ENCODE assay signal across 9 mouse cellular contexts in genomic region chr5:137739471-137739870, GRCm38 (mm10). TPM values are rescaled to one million over a fixed set of nuclear protein-coding genes. Genes with fewer than 3 reads are reported as not detected.
DNase-seq lines count a peak whose midpoint lies in the region; ATAC-seq and TF ChIP-seq lines count a peak whose summit lies in the region.
"Had no signal": no experiment of that assay in that cellular context is flagged by ENCODE, and none has a peak within 500 bp of the region (broad histone marks: within the 10 kb centered on the region; RNA-seq: fewer than 3 reads in every experiment).

No protein-coding gene starts in this region.

- no peak for DNase-seq in lung, embryonic 14.5 days
- DNase-seq in lung, postnatal 10 days = no peak
- no peak for DNase-seq in limb, embryonic 14.5 days (ENCODE audit: low spot score)
- DNase-seq in thymus, postnatal 14 days = peak; percentile 60
- DNase-seq in layer of hippocampus, postnatal 14 days (ENCODE audit: low spot score in 2 of 2) = no peak
- DNase-seq: heart, adult 18-20 months had no signal

- H3K27ac ChIP-seq in lung, embryonic 14.5 days (ENCODE audit: low read depth) = no peak overlapping the region
- H3K27ac ChIP-seq in forebrain, embryonic 16.5 days (ENCODE audit: low read length) = peak overlapping the region; percentile 90
- H3K27ac ChIP-seq in limb, embryonic 14.5 days (replicated peaks; ENCODE audit: low read depth, low read length) = no peak overlapping the region
- H3K27ac ChIP-seq: macrophage had no signal

- H3K9ac ChIP-seq in lung, embryonic 14.5 days = no peak overlapping the region; the same call in 1 of the 2 replicates
- peak overlapping the region; percentile 79 for H3K9ac ChIP-seq in forebrain, embryonic 16.5 days (replicated peaks; ENCODE audit: low read depth, low read length)
- H3K9ac ChIP-seq in limb, embryonic 14.5 days (ENCODE audit: low read depth, low read length, severe bottlenecking) = no peak overlapping the region

- no peak for ATAC-seq in lung, embryonic 14.5 days (ENCODE audit: insufficient read depth)
- ATAC-seq in forebrain, embryonic 16.5 days = no peak
- no peak for ATAC-seq in limb, embryonic 14.5 days (ENCODE audit: low FRiP score, low read depth)
- no peak for ATAC-seq in megakaryocyte, adult 5-6 weeks (ENCODE audit: poor library complexity, severe bottlenecking)

- WGBS in lung, embryonic 14.5 days = 58% methylated on average over 9 of the region's 9 CpGs
- 17% methylated on average over 9 of the region's 9 CpGs for WGBS in forebrain, embryonic 16.5 days
- 63% methylated on average over 9 of the region's 9 CpGs for WGBS in limb, embryonic 14.5 days

- H3K4me1 ChIP-seq in lung, embryonic 14.5 days (ENCODE audit: insufficient read depth) = 0 out of 2 replicates have a peak, but pooled peaks cover 7% of the 10 kb centered on the region
- peaks cover 54% of the 10 kb centered on the region for H3K4me1 ChIP-seq in forebrain, embryonic 16.5 days (replicated peaks; ENCODE audit: control insufficient read depth, insufficient read depth, low read length)
- peaks cover 12% of the 10 kb centered on the region; the same call in 1 of the 2 replicates for H3K4me1 ChIP-seq in limb, embryonic 14.5 days (ENCODE audit: control insufficient read depth, insufficient read depth, low read length)

- no peaks in the 10 kb centered on the region for H3K27me3 ChIP-seq in lung, embryonic 14.5 days (ENCODE audit: insufficient read depth, low read length)
- no peaks in the 10 kb centered on the region for H3K27me3 ChIP-seq in forebrain, embryonic 16.5 days (replicated peaks; ENCODE audit: control insufficient read depth, insufficient read depth, low read length)
- H3K27me3 ChIP-seq in limb, embryonic 14.5 days (ENCODE audit: control insufficient read depth, insufficient read depth, low read length) = no peaks in the 10 kb centered on the region

- no peak for TF ChIP-seq POLR2A in limb, embryonic 14.5 days (IDR thresholded peaks at IDR 0.05; ENCODE audit: borderline replicate concordance, extremely low read depth, insufficient read depth, insufficient read length)

- peak overlapping the region; percentile 97; the same call in 1 of the 2 replicates for H3K4me2 ChIP-seq in lung, embryonic 14.5 days
- peak overlapping the region; percentile 84 for H3K4me2 ChIP-seq in forebrain, embryonic 16.5 days (ENCODE audit: low read length)
- H3K4me2 ChIP-seq in limb, embryonic 14.5 days (replicated peaks; ENCODE audit: low read depth, low read length, severe bottlenecking) = peak overlapping the region; percentile 93; the same call in 1 of the 2 replicates

- H3K4me3 ChIP-seq in lung, embryonic 14.5 days (ENCODE audit: low read depth, low read length) = peak overlapping the region; percentile 60
- H3K4me3 ChIP-seq in forebrain, embryonic 16.5 days (replicated peaks; ENCODE audit: low read length) = peak overlapping the region; percentile 67
- no peak overlapping the region for H3K4me3 ChIP-seq in limb, embryonic 14.5 days (replicated peaks; ENCODE audit: low read length)

- H3K9me3 ChIP-seq in lung, embryonic 14.5 days (ENCODE audit: low read depth, low read length) = no peaks in the 10 kb centered on the region
- H3K9me3 ChIP-seq in forebrain, embryonic 16.5 days (ENCODE audit: control insufficient read depth, low read length) = no peaks in the 10 kb centered on the region
- no peaks in the 10 kb centered on the region for H3K9me3 ChIP-seq in limb, embryonic 14.5 days (ENCODE audit: control insufficient read depth, low read length)

- peaks cover 20% of the 10 kb centered on the region; the same call in 1 of the 2 replicates for H3K36me3 ChIP-seq in lung, embryonic 14.5 days (ENCODE audit: insufficient read depth)
- H3K36me3 ChIP-seq in forebrain, embryonic 16.5 days (ENCODE audit: control insufficient read depth, insufficient read depth) = no peaks in the 10 kb centered on the region; the same call in 1 of the 2 replicates
- H3K36me3 ChIP-seq in limb, embryonic 14.5 days (ENCODE audit: control insufficient read depth, insufficient read depth, low read length) = peaks cover 27% of the 10 kb centered on the region

- no peak for TF ChIP-seq CTCF in lung, embryonic 14.5 days (IDR thresholded peaks at IDR 0.05; ENCODE audit: low read depth)

RNA-seq across cellular contexts. Expression of gene Nyap1, which starts 1.9 kb away (rescaled TPM):
- 0.91 and 0.93 TPM in 2 replicates for polyA plus RNA-seq in lung, embryonic 14.5 days (2014; fragmentation: Nextera tagmentation; extraction: Ambion mirVana)
- polyA plus RNA-seq in forebrain, embryonic 16.5 days (2015; fragmentation: Nextera tagmentation; extraction: Ambion mirVana) = 52.3 and 59.8 TPM in 2 replicates
- 19.7 and 25.0 TPM in 2 replicates for polyA plus RNA-seq in limb, embryonic 14.5 days (2012; rRNA removed)
- polyA plus RNA-seq in limb, embryonic 14.5 days (2014; fragmentation: Nextera tagmentation; extraction: Ambion mirVana) = 1.2 and 1.4 TPM in 2 replicates
- total RNA-seq in layer of hippocampus, postnatal 14 days (2021) = 10 to 100 TPM; 73.9 to 75.0 TPM
- 0.21 and 0.27 TPM in 2 replicates for total RNA-seq in megakaryocyte, adult 5-6 weeks (2015)
- 0.84 and 1.1 TPM in 2 replicates for total RNA-seq in megakaryocyte, adult 5-6 weeks (2017)

RNA-seq across cellular contexts. Expression of gene Tsc22d4, which starts 6.1 kb away (rescaled TPM):
- polyA plus RNA-seq in lung, embryonic 14.5 days (2014; fragmentation: Nextera tagmentation; extraction: Ambion mirVana) = 127 TPM in 2 replicates
- polyA plus RNA-seq in forebrain, embryonic 16.5 days (2015; fragmentation: Nextera tagmentation; extraction: Ambion mirVana) = 69.1 and 72.2 TPM in 2 replicates
- polyA plus RNA-seq in limb, embryonic 14.5 days (2012; rRNA removed) = 89.1 and 111 TPM in 2 replicates
- polyA plus RNA-seq in limb, embryonic 14.5 days (2014; fragmentation: Nextera tagmentation; extraction: Ambion mirVana) = 151 and 164 TPM in 2 replicates
- 100 to 1,000 TPM; 213 to 225 TPM for total RNA-seq in layer of hippocampus, postnatal 14 days (2021)
- 55.9 and 74.7 TPM in 2 replicates for total RNA-seq in megakaryocyte, adult 5-6 weeks (2015)
- total RNA-seq in megakaryocyte, adult 5-6 weeks (2017) = 112 and 113 TPM in 2 replicates

RNA-seq across cellular contexts. Expression of gene Ppp1r35, which starts 39.2 kb away (rescaled TPM):
- polyA plus RNA-seq in lung, embryonic 14.5 days (2014; fragmentation: Nextera tagmentation; extraction: Ambion mirVana) = 33.7 and 40.9 TPM in 2 replicates
- polyA plus RNA-seq in forebrain, embryonic 16.5 days (2015; fragmentation: Nextera tagmentation; extraction: Ambion mirVana) = 28.7 and 34.4 TPM in 2 replicates
- 45.2 and 46.8 TPM in 2 replicates for polyA plus RNA-seq in limb, embryonic 14.5 days (2012; rRNA removed)
- 37.6 and 44.9 TPM in 2 replicates for polyA plus RNA-seq in limb, embryonic 14.5 days (2014; fragmentation: Nextera tagmentation; extraction: Ambion mirVana)
- 10 to 100 TPM; 24.2 to 27.3 TPM for total RNA-seq in layer of hippocampus, postnatal 14 days (2021)
- 48.6 and 55.3 TPM in 2 replicates for total RNA-seq in megakaryocyte, adult 5-6 weeks (2015)
- 34.1 and 40.1 TPM in 2 replicates for total RNA-seq in megakaryocyte, adult 5-6 weeks (2017)

RNA-seq across cellular contexts. Expression of gene Mepce, which starts 48.0 kb away (rescaled TPM):
- polyA plus RNA-seq in lung, embryonic 14.5 days (2014; fragmentation: Nextera tagmentation; extraction: Ambion mirVana) = 13.1 and 14.5 TPM in 2 replicates
- 10.2 and 11.9 TPM in 2 replicates for polyA plus RNA-seq in forebrain, embryonic 16.5 days (2015; fragmentation: Nextera tagmentation; extraction: Ambion mirVana)
- 42.0 and 42.3 TPM in 2 replicates for polyA plus RNA-seq in limb, embryonic 14.5 days (2012; rRNA removed)
- 13.9 and 16.7 TPM in 2 replicates for polyA plus RNA-seq in limb, embryonic 14.5 days (2014; fragmentation: Nextera tagmentation; extraction: Ambion mirVana)
- total RNA-seq in layer of hippocampus, postnatal 14 days (2021) = 10 to 100 TPM; 33.4 to 42.0 TPM
- total RNA-seq in megakaryocyte, adult 5-6 weeks (2015) = 20.9 and 24.0 TPM in 2 replicates
- total RNA-seq in megakaryocyte, adult 5-6 weeks (2017) = 16.2 and 22.8 TPM in 2 replicates

RNA-seq across cellular contexts. Expression of gene Zcwpw1, which starts 48.1 kb away (rescaled TPM):
- polyA plus RNA-seq in lung, embryonic 14.5 days (2014; fragmentation: Nextera tagmentation; extraction: Ambion mirVana) = 25.9 and 26.1 TPM in 2 replicates
- 11.1 and 11.2 TPM in 2 replicates for polyA plus RNA-seq in forebrain, embryonic 16.5 days (2015; fragmentation: Nextera tagmentation; extraction: Ambion mirVana)
- polyA plus RNA-seq in limb, embryonic 14.5 days (2012; rRNA removed) = 19.4 and 30.1 TPM in 2 replicates
- 17.3 and 18.5 TPM in 2 replicates for polyA plus RNA-seq in limb, embryonic 14.5 days (2014; fragmentation: Nextera tagmentation; extraction: Ambion mirVana)
- 1 to 10 TPM; 5.0 to 5.7 TPM for total RNA-seq in layer of hippocampus, postnatal 14 days (2021)
- total RNA-seq in megakaryocyte, adult 5-6 weeks (2015) = 6.4 and 10.0 TPM in 2 replicates
- 16.1 and 18.1 TPM in 2 replicates for total RNA-seq in megakaryocyte, adult 5-6 weeks (2017)
